Mouse (Mus musculus): ENCODE results near the gene Qrich2.
"Not testable (repeated sequence)": the region's sequence is repeated elsewhere in the genome, so short reads cannot be mapped to it uniquely, and the experiment has no call there.

Qrich2 gene

GRCm38 (mm10) chr11:116489771-116490231 lies 23.8 kb upstream of the Qrich2 start:
- DNase-seq (ENCODE audit: extremely low spot score, low spot score): peak; percentile 82

- no peak for DNase-seq (ENCODE audit: extremely low spot score, low spot score)
Observed at GRCm38 (mm10) chr11:116488693-116489375, 22.8 kb upstream of the Qrich2 start.

- no peak for DNase-seq (ENCODE audit: extremely low spot score, low spot score)
Observed at GRCm38 (mm10) chr11:116488207-116488606, 22.2 kb upstream of the Qrich2 start.

- no peak for DNase-seq (ENCODE audit: extremely low spot score, low spot score)
Observed at GRCm38 (mm10) chr11:116484261-116484660, 18.2 kb upstream of the Qrich2 start.

GRCm38 (mm10) chr11:116481776-116482175 lies 15.7 kb upstream of the Qrich2 start:
- DNase-seq (ENCODE audit: extremely low spot score, low spot score): no peak

- DNase-seq (ENCODE audit: extremely low spot score, low spot score): no peak
Observed at GRCm38 (mm10) chr11:116480975-116481374, 14.9 kb upstream of the Qrich2 start.

- DNase-seq (ENCODE audit: extremely low spot score, low spot score): no peak
Observed at GRCm38 (mm10) chr11:116479832-116480231, 13.8 kb upstream of the Qrich2 start.

- DNase-seq (ENCODE audit: extremely low spot score, low spot score): no peak
Observed at GRCm38 (mm10) chr11:116478978-116479377, 12.9 kb upstream of the Qrich2 start.

GRCm38 (mm10) chr11:116477160-116477759 lies 11.2 kb upstream of the Qrich2 start:
- no peak for DNase-seq (ENCODE audit: extremely low spot score, low spot score)

- DNase-seq (ENCODE audit: extremely low spot score, low spot score): no peak
Observed at GRCm38 (mm10) chr11:116476696-116477095, 10.7 kb upstream of the Qrich2 start.

GRCm38 (mm10) chr11:116476041-116476440 lies 10.0 kb upstream of the Qrich2 start:
- DNase-seq (ENCODE audit: extremely low spot score, low spot score): no peak

GRCm38 (mm10) chr11:116472275-116472674 lies 6.2 kb upstream of the Qrich2 start:
- DNase-seq (ENCODE audit: extremely low spot score, low spot score): no peak

GRCm38 (mm10) chr11:116470896-116471295 lies 4.9 kb upstream of the Qrich2 start:
- no peak for DNase-seq (ENCODE audit: extremely low spot score, low spot score)

- no peak for DNase-seq (ENCODE audit: extremely low spot score, low spot score)
Observed at GRCm38 (mm10) chr11:116470249-116470648, 4.2 kb upstream of the Qrich2 start.

GRCm38 (mm10) chr11:116468338-116468737 lies 2.3 kb upstream of the Qrich2 start:
- not testable (repeated sequence) for DNase-seq (ENCODE audit: extremely low spot score, low spot score)

GRCm38 (mm10) chr11:116463833-116464232 lies 2.2 kb downstream of the Qrich2 start:
- DNase-seq (ENCODE audit: extremely low spot score, low spot score): peak; percentile 88

GRCm38 (mm10) chr11:116463338-116463737 lies 2.7 kb downstream of the Qrich2 start:
- DNase-seq (ENCODE audit: extremely low spot score, low spot score): no peak

GRCm38 (mm10) chr11:116459786-116460185 lies 6.3 kb downstream of the Qrich2 start:
- no peak for DNase-seq (ENCODE audit: extremely low spot score, low spot score)

- DNase-seq (ENCODE audit: extremely low spot score, low spot score): no peak
Observed at GRCm38 (mm10) chr11:116456234-116456633, 9.8 kb downstream of the Qrich2 start.

- no peak for DNase-seq (ENCODE audit: extremely low spot score, low spot score)
Observed at GRCm38 (mm10) chr11:116453889-116454288, 12.2 kb downstream of the Qrich2 start.

GRCm38 (mm10) chr11:116449341-116449740 lies 16.7 kb downstream of the Qrich2 start:
- DNase-seq (ENCODE audit: extremely low spot score, low spot score): no peak

GRCm38 (mm10) chr11:116447822-116448221 lies 18.2 kb downstream of the Qrich2 start:
- DNase-seq (ENCODE audit: extremely low spot score, low spot score): no peak

- no peak for DNase-seq (ENCODE audit: extremely low spot score, low spot score)
Observed at GRCm38 (mm10) chr11:116446308-116446887, 19.6 kb downstream of the Qrich2 start.

Measured in neural tube, embryonic 10.5 days (tissue).